In the genomic region with DNA sequence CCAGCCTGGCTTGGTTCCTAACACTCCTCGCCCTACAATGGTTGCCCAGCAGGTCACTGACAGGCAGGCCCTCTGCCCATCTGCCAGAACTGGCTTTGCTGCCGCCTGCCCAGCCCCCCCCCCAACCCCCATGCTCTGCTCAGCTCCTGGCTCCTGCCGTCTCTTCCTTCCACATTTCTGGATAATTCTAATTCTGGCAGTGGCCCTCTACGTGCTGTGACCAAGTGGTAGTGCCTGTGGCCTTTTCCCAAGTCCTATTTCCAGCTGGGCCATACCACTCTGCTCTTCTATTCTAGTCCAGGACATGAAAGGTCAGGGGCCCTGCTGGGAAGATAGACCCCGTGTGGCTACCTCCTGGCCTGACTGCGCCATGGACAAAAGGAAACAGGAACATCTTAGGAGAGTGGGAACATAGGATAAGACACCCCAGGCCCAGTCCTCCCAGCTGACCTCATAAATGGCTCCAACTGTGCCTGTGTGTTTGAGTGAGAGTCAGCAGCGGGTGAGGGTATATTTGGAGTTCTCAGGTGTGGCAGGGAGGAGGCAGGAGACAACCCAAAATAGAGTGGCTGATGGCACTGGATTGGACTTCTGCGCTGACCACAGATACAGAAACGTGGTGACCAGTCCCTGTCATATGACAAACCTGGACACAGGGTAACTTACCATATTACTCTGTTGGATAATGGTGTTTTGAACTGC, we compare ENCODE assay signal across 19 mouse cellular contexts. TPM values are rescaled to one million over a fixed set of nuclear protein-coding genes. Genes with fewer than 3 reads are reported as not detected.
DNase-seq lines count a peak whose midpoint lies in the region; ATAC-seq and TF ChIP-seq lines count a peak whose summit lies in the region.
"Had no signal": no experiment of that assay in that cellular context is flagged by ENCODE, and none has a peak within 500 bp of the region (broad histone marks: within the 10 kb centered on the region; RNA-seq: fewer than 3 reads in every experiment).

No protein-coding gene starts in this region.

- peak; percentile 70 for DNase-seq in gastrocnemius, adult 2 months
- DNase-seq in gastrocnemius, postnatal 36 days, result no peak
- peak; percentile 71 for DNase-seq in midbrain, postnatal 0 days (ENCODE audit: low spot score)
- DNase-seq in midbrain, embryonic 10.5 days (ENCODE audit: low spot score), result no peak
- peak; percentile 56 to 63 for DNase-seq in heart, adult 9 months (ENCODE audit: low spot score in 2 of 2)
- no peak for DNase-seq in adipocyte (ENCODE audit: low spot score)
- DNase-seq in liver, postnatal 0 days, result no peak
- DNase-seq in yolk sac, embryonic 10.5 days (ENCODE audit: low spot score), result no peak
- DNase-seq: kidney, adult 9 months; lung, adult 18-20 months; lung, postnatal 36 days had no signal

- no peaks in the 10 kb centered on the region; the same call in 1 of the 2 replicates for H3K27me3 ChIP-seq in midbrain, postnatal 0 days (ENCODE audit: insufficient read depth, low read length)
- peaks cover 8% of the 10 kb centered on the region for H3K27me3 ChIP-seq in midbrain, embryonic 10.5 days (ENCODE audit: low read depth, poor library complexity, severe bottlenecking)
- no peaks in the 10 kb centered on the region for H3K27me3 ChIP-seq in liver, postnatal 0 days (ENCODE audit: insufficient read depth, low read length)
- H3K27me3 ChIP-seq: embryonic facial prominence, embryonic 12.5 days had no signal

- TF ChIP-seq CTCF in gastrocnemius, adult 2 months (IDR thresholded peaks at IDR 0.05), result no peak
- no peak for TF ChIP-seq CTCF in midbrain, postnatal 0 days (IDR thresholded peaks at IDR 0.05)
- no peak for TF ChIP-seq CTCF in liver, postnatal 0 days (IDR thresholded peaks at IDR 0.05; ENCODE audit: low read depth)

- no peak for TF ChIP-seq EP300 in liver, postnatal 0 days (IDR thresholded peaks at IDR 0.05; ENCODE audit: low read depth)

- intact Hi-C loops in gastrocnemius, adult 2 months (cut with DNase I), result no loop called here
- intact Hi-C loops in gastrocnemius, postnatal 36 days (cut with DNase I), result no loop called here

- 73% methylated on average over 9 of the region's 9 CpGs for WGBS in midbrain, postnatal 0 days
- 74% methylated on average over 9 of the region's 9 CpGs for WGBS in midbrain, embryonic 10.5 days
- WGBS in liver, postnatal 0 days (ENCODE audit: insufficient replicate concordance), result 75% methylated on average over 9 of the region's 9 CpGs

- no peaks in the 10 kb centered on the region for H3K36me3 ChIP-seq in midbrain, postnatal 0 days (ENCODE audit: insufficient read depth, low read length)
- no peaks in the 10 kb centered on the region for H3K36me3 ChIP-seq in midbrain, embryonic 10.5 days
- no peaks in the 10 kb centered on the region for H3K36me3 ChIP-seq in liver, postnatal 0 days (replicated peaks; ENCODE audit: insufficient read depth, low read length)
- H3K36me3 ChIP-seq: embryonic facial prominence, embryonic 12.5 days; midbrain, embryonic 12.5 days had no signal

- peak overlapping the region; percentile 79 for H3K27ac ChIP-seq in gastrocnemius, adult 2 months
- H3K27ac ChIP-seq in midbrain, postnatal 0 days (ENCODE audit: low read depth, low read length), result no peak overlapping the region
- no peak overlapping the region for H3K27ac ChIP-seq in midbrain, embryonic 10.5 days (replicated peaks)
- no peak overlapping the region for H3K27ac ChIP-seq in liver, postnatal 0 days (ENCODE audit: low read depth)
- H3K27ac ChIP-seq: embryonic facial prominence, embryonic 12.5 days; midbrain, embryonic 12.5 days had no signal

- no peaks in the 10 kb centered on the region for H3K4me1 ChIP-seq in midbrain, postnatal 0 days (ENCODE audit: insufficient read depth, low read length)
- H3K4me1 ChIP-seq in midbrain, embryonic 10.5 days, result peaks cover 8% of the 10 kb centered on the region; the same call in 1 of the 2 replicates
- no peaks in the 10 kb centered on the region for H3K4me1 ChIP-seq in liver, postnatal 0 days (ENCODE audit: insufficient read depth)
- H3K4me1 ChIP-seq: embryonic facial prominence, embryonic 12.5 days; midbrain, embryonic 12.5 days had no signal

- no peak overlapping the region for H3K4me3 ChIP-seq in gastrocnemius, adult 2 months
- H3K4me3 ChIP-seq in midbrain, postnatal 0 days (ENCODE audit: low read depth, low read length), result no peak overlapping the region
- no peak overlapping the region for H3K4me3 ChIP-seq in midbrain, embryonic 10.5 days
- no peak overlapping the region for H3K4me3 ChIP-seq in liver, postnatal 0 days (ENCODE audit: low read depth, low read length)
- H3K4me3 ChIP-seq: embryonic facial prominence, embryonic 12.5 days; midbrain, embryonic 12.5 days; myocyte had no signal

- no peak for ATAC-seq in midbrain, postnatal 0 days (ENCODE audit: low FRiP score)
- no peak for ATAC-seq in liver, postnatal 0 days
- ATAC-seq: activated CD4-positive, CD25-positive, alpha-beta regulatory T cell, adult 4 months; inflammation-experienced regulatory T-cells, adult 6 months had no signal

- no peaks in the 10 kb centered on the region for H3K9me3 ChIP-seq in midbrain, postnatal 0 days (ENCODE audit: low read length)
- H3K9me3 ChIP-seq in midbrain, embryonic 10.5 days (replicated peaks), result no peaks in the 10 kb centered on the region
- H3K9me3 ChIP-seq in liver, postnatal 0 days (ENCODE audit: low read length), result 0 out of 2 replicates have a peak, but pooled peaks cover 2% of the 10 kb centered on the region
- H3K9me3 ChIP-seq: embryonic facial prominence, embryonic 12.5 days had no signal

- no peak overlapping the region for H3K4me2 ChIP-seq in midbrain, postnatal 0 days (ENCODE audit: low read depth, low read length, poor library complexity, severe bottlenecking)
- H3K4me2 ChIP-seq in liver, postnatal 0 days (ENCODE audit: low read depth, low read length), result no peak overlapping the region
- H3K4me2 ChIP-seq: embryonic facial prominence, embryonic 12.5 days; midbrain, embryonic 12.5 days had no signal

- no peak overlapping the region for H3K9ac ChIP-seq in midbrain, postnatal 0 days (replicated peaks; ENCODE audit: low read length, poor library complexity, severe bottlenecking)
- no peak overlapping the region for H3K9ac ChIP-seq in liver, postnatal 0 days (replicated peaks)
- H3K9ac ChIP-seq: embryonic facial prominence, embryonic 12.5 days; midbrain, embryonic 12.5 days had no signal

RNA-seq across cellular contexts. Expression of gene Irx3, which starts 14.5 kb away (rescaled TPM):
- total RNA-seq in gastrocnemius, adult 2 months (2021), result 1 to 10 TPM; 1.4 to 4.2 TPM
- 1 to 10 TPM in 1 of 2 experiments, under 1 TPM in 1; 0.64 to 1.5 TPM for total RNA-seq in gastrocnemius, postnatal 36 days (2021)
- total RNA-seq in midbrain, postnatal 0 days (2014; rRNA removed), result 27.2 and 27.3 TPM in 2 replicates
- 10.6 and 13.4 TPM in 2 replicates for polyA plus RNA-seq in midbrain, postnatal 0 days (2015; fragmentation: Nextera tagmentation; extraction: Ambion mirVana)
- polyA plus RNA-seq in midbrain, embryonic 10.5 days (2016; fragmentation: Nextera tagmentation; extraction: Ambion mirVana), result 46.2 and 49.9 TPM in 2 replicates
- polyA plus RNA-seq in liver, postnatal 0 days (2015; fragmentation: Nextera tagmentation; extraction: Ambion mirVana), result not detected in 2 replicates
- total RNA-seq: common myeloid progenitor, adult 5-6 weeks; granulocyte monocyte progenitor cell, adult 5-6 weeks; neutrophil, adult 5-6 weeks had no signal
- polyA plus RNA-seq: activated CD4-positive, CD25-positive, alpha-beta regulatory T cell, adult 4 months; inflammation-experienced regulatory T-cells, adult 6 months had no signal

Comparison
In these comparisons a context has a peak if more than half of its experiments do, and no peak if none do; other contexts are left out.
1. DNase-seq: peak in gastrocnemius, adult 2 months (single experiment), midbrain, postnatal 0 days (single experiment) and heart, adult 9 months (2 of 2); none in gastrocnemius, postnatal 36 days (0 of 2), midbrain, embryonic 10.5 days (single experiment), adipocyte (single experiment), liver, postnatal 0 days (single experiment) and yolk sac, embryonic 10.5 days (single experiment).